Mouse (Mus musculus) heart, adult 2 months (tissue): ENCODE results near the gene Foxp4.
A peak's percentile ranks its signal among the peaks of the same experiment; 100 is the strongest.

Source experiments
- CTCF ChIP-seq: fragments of 200-600 bp; IDR thresholded peaks from 2 replicates; pipeline ENCODE4 v1.8.1; 2022; ENCODE audit warnings: antibody characterized with exemption, mild to moderate bottlenecking, moderate library complexity
- EP300 ChIP-seq: fragments of 200-500 bp; IDR thresholded peaks from 2 replicates; pipeline ENCODE4 v1.6.1; 2011; ENCODE audit warnings: low read depth, low read length, control low read depth; ENCODE audit not compliant: insufficient read depth
- POLR2A ChIP-seq: fragments of 200-500 bp; IDR thresholded peaks from 2 replicates; pipeline ENCODE4 v1.6.1; 2011; ENCODE audit warnings: mild to moderate bottlenecking, low read depth, low read length, control low read depth; ENCODE audit not compliant: insufficient read depth

- TF ChIP-seq CTCF, result peak; percentile 98
- TF ChIP-seq POLR2A, result no peak
- peak; percentile 87; the same call in 1 of the 2 replicates for TF ChIP-seq EP300
Measured at GRCm38 (mm10) chr17:47864496-47864895, 59.9 kb downstream of the Foxp4 start.
